In the genomic region with DNA sequence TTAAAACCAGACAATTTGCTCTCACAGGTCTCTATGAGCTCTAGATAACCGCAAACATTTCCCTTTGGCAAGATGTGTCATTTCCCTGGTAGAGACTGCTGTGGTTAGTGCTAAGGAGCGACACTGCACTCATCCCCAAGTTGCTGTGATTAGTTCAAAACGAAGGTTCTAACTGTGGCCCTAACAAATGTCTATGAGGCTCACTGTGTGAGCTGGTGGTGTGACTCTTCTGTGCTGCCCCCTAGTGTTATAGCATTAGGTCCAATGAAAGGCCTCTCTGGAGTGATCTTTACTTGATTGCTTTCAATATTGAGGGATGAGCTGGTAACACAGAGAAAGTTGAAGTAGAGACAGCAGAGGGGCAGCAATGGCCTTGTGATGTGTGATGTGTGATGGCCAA, we compare ENCODE assay signal across 13 mouse cellular contexts.
DNase-seq lines count a peak whose midpoint lies in the region; ATAC-seq and TF ChIP-seq lines count a peak whose summit lies in the region.
"Had no signal": no experiment of that assay in that cellular context is flagged by ENCODE, and none has a peak within 500 bp of the region (broad histone marks: within the 10 kb centered on the region; RNA-seq: fewer than 3 reads in every experiment).

No protein-coding gene starts in this region.

- H3K36me3 ChIP-seq in heart, embryonic 12.5 days, result no peaks in the 10 kb centered on the region
- H3K36me3 ChIP-seq in liver, postnatal 0 days (replicated peaks; ENCODE audit: insufficient read depth, low read length), result no peaks in the 10 kb centered on the region
- H3K36me3 ChIP-seq in liver, embryonic 12.5 days, result no peaks in the 10 kb centered on the region
- no peaks in the 10 kb centered on the region for H3K36me3 ChIP-seq in ES-E14 (ENCODE audit: control insufficient read depth, insufficient read depth, low read length, poor library complexity, severe bottlenecking)
- H3K36me3 ChIP-seq: forebrain, embryonic 15.5 days; midbrain, embryonic 12.5 days had no signal

- 29% methylated on average over 3 of the region's 3 CpGs for WGBS in heart, embryonic 12.5 days
- WGBS in liver, postnatal 0 days (ENCODE audit: insufficient replicate concordance), result 49% methylated on average over 3 of the region's 3 CpGs
- 28% methylated on average over 3 of the region's 3 CpGs for WGBS in liver, embryonic 12.5 days (ENCODE audit: insufficient replicate concordance)

- peak; percentile 42; the same call in 1 of the 2 replicates for TF ChIP-seq CTCF in liver, postnatal 0 days (IDR thresholded peaks at IDR 0.05; ENCODE audit: low read depth)

- H3K27ac ChIP-seq in heart, embryonic 12.5 days (ENCODE audit: poor library complexity, severe bottlenecking), result no peak overlapping the region
- H3K27ac ChIP-seq in liver, postnatal 0 days (ENCODE audit: low read depth), result no peak overlapping the region
- no peak overlapping the region for H3K27ac ChIP-seq in liver, embryonic 12.5 days
- H3K27ac ChIP-seq in ES-E14 (ENCODE audit: insufficient read depth, low read depth, low read length, poor library complexity, severe bottlenecking), result no peak overlapping the region
- H3K27ac ChIP-seq: forebrain, embryonic 15.5 days; midbrain, embryonic 12.5 days had no signal

- H3K4me1 ChIP-seq in heart, embryonic 12.5 days (replicated peaks), result no peaks in the 10 kb centered on the region
- no peaks in the 10 kb centered on the region; the same call in 1 of the 2 replicates for H3K4me1 ChIP-seq in liver, postnatal 0 days (ENCODE audit: insufficient read depth)
- no peaks in the 10 kb centered on the region for H3K4me1 ChIP-seq in liver, embryonic 12.5 days
- no peaks in the 10 kb centered on the region for H3K4me1 ChIP-seq in ES-E14 (ENCODE audit: control insufficient read depth in 2 of 2, insufficient read depth in 2 of 2, low read length in 2 of 2, poor library complexity in 1 of 2)
- H3K4me1 ChIP-seq: forebrain, embryonic 15.5 days had no signal

- intact Hi-C loops in heart, postnatal 10 days (cut with DNase I), result loop anchor here (2.0 to 10.0 kb wide), 3 partner anchors 127 to 477 kb away; no protein-coding TSS in a partner anchor

- no peak overlapping the region for H3K9ac ChIP-seq in heart, embryonic 12.5 days
- no peak overlapping the region for H3K9ac ChIP-seq in liver, postnatal 0 days (replicated peaks)
- H3K9ac ChIP-seq in liver, embryonic 12.5 days, result no peak overlapping the region
- H3K9ac ChIP-seq in ES-E14 (ENCODE audit: insufficient read depth, low read depth, low read length, poor library complexity, severe bottlenecking), result no peak overlapping the region
- H3K9ac ChIP-seq: forebrain, embryonic 15.5 days; midbrain, embryonic 12.5 days had no signal

- no peak for ATAC-seq in heart, embryonic 12.5 days (ENCODE audit: insufficient number of reproducible peaks, low FRiP score)
- no peak for ATAC-seq in liver, postnatal 0 days
- no peak for ATAC-seq in liver, embryonic 12.5 days
- ATAC-seq: forebrain, embryonic 15.5 days; hindbrain, embryonic 16.5 days had no signal

- no peak overlapping the region for H3K4me3 ChIP-seq in heart, embryonic 12.5 days
- no peak overlapping the region for H3K4me3 ChIP-seq in liver, postnatal 0 days (ENCODE audit: low read depth, low read length)
- H3K4me3 ChIP-seq in liver, embryonic 12.5 days, result no peak overlapping the region
- no peak overlapping the region for H3K4me3 ChIP-seq in ES-E14 (ENCODE audit: insufficient read depth in 1 of 2, low read depth in 1 of 2, low read length in 2 of 2, poor library complexity in 1 of 2, severe bottlenecking in 1 of 2)
- H3K4me3 ChIP-seq: forebrain, embryonic 15.5 days; midbrain, embryonic 12.5 days had no signal

- TF ChIP-seq EP300 in liver, postnatal 0 days (IDR thresholded peaks at IDR 0.05; ENCODE audit: low read depth), result no peak

- DNase-seq in heart, postnatal 10 days, result peak; percentile 19 to 23
- no peak for DNase-seq in liver, postnatal 0 days
- peak; percentile 37 for DNase-seq in ES-E14 (ENCODE audit: low read depth, low spot score)
- peak; percentile 49 for DNase-seq in embryo, embryonic 10.5 days (ENCODE audit: low spot score)
- no peak for DNase-seq in adrenal gland, postnatal 14 days
- DNase-seq in Muller cell, postnatal 12 days (ENCODE audit: inconsistent ontology term), result no peak
- DNase-seq: heart, adult 11 months; spleen, adult 18-20 months had no signal

- H3K4me2 ChIP-seq in heart, embryonic 12.5 days, result no peak overlapping the region
- no peak overlapping the region for H3K4me2 ChIP-seq in liver, postnatal 0 days (ENCODE audit: low read depth, low read length)
- H3K4me2 ChIP-seq in liver, embryonic 12.5 days, result no peak overlapping the region
- H3K4me2 ChIP-seq: forebrain, embryonic 15.5 days; midbrain, embryonic 12.5 days had no signal

- in situ Hi-C loops in ES-E14 (cut with MboI; ENCODE audit: low sequenced_read_pairs in 2 of 2, unreplicated experiment in 2 of 2), result no loop called here

- H3K27me3 ChIP-seq in heart, embryonic 12.5 days (replicated peaks), result no peaks in the 10 kb centered on the region
- H3K27me3 ChIP-seq in liver, postnatal 0 days (ENCODE audit: insufficient read depth, low read length), result no peaks in the 10 kb centered on the region
- no peaks in the 10 kb centered on the region; the same call in 1 of the 2 replicates for H3K27me3 ChIP-seq in liver, embryonic 12.5 days (replicated peaks)
- H3K27me3 ChIP-seq: forebrain, embryonic 15.5 days had no signal

- no peaks in the 10 kb centered on the region for H3K9me3 ChIP-seq in heart, embryonic 12.5 days (replicated peaks)
- no peaks in the 10 kb centered on the region for H3K9me3 ChIP-seq in liver, postnatal 0 days (ENCODE audit: low read length)
- no peaks in the 10 kb centered on the region for H3K9me3 ChIP-seq in liver, embryonic 12.5 days (replicated peaks)
- no peaks in the 10 kb centered on the region for H3K9me3 ChIP-seq in ES-E14 (ENCODE audit: control insufficient read depth, insufficient read depth, low read depth, low read length)
- H3K9me3 ChIP-seq: forebrain, embryonic 15.5 days; midbrain, embryonic 12.5 days had no signal

TF ChIP-seq in ES-E14, 5 proteins besides CTCF, POLR2A, EP300 and RAD21:
- no peak for TF ChIP-seq MAFK (IDR thresholded peaks at IDR 0.05; ENCODE audit: insufficient read depth, low read depth, low read length)
- TF ChIP-seq HCFC1 (IDR thresholded peaks at IDR 0.05; ENCODE audit: borderline replicate concordance, insufficient read depth, low read length), result no peak
- no peak for TF ChIP-seq ZNF384 (IDR thresholded peaks at IDR 0.05; ENCODE audit: low read depth, low read length)
- TF ChIP-seq ZC3H11A (IDR thresholded peaks at IDR 0.05; ENCODE audit: borderline replicate concordance, low read depth, low read length), result 0 out of 2 replicates have a peak, but pooled peaks have one; percentile 50
- no peak for TF ChIP-seq CHD2 (IDR thresholded peaks at IDR 0.05; ENCODE audit: low read depth, low read length)

Comparison
In these comparisons a context has a peak if more than half of its experiments do, and no peak if none do; other contexts are left out.
1. DNase-seq: peak in heart, postnatal 10 days (2 of 2), ES-E14 (single experiment) and embryo, embryonic 10.5 days (single experiment); none in liver, postnatal 0 days (single experiment), adrenal gland, postnatal 14 days (single experiment) and Muller cell, postnatal 12 days (single experiment).